Mouse (Mus musculus) cerebellum, adult 9-10 months (tissue): ENCODE measurements at regions not wholly inside any gene's neighbourhood (a gene's known extent, or its start where the extent isn't known, plus 50 kb on each side); places are given as distances from the start of the nearest gene placed in this dataset.

ENCODE experiments used
- DNase-seq: peaks from one replicate; pipeline ENCODE4 v3.0.0; 2022

DNA sequence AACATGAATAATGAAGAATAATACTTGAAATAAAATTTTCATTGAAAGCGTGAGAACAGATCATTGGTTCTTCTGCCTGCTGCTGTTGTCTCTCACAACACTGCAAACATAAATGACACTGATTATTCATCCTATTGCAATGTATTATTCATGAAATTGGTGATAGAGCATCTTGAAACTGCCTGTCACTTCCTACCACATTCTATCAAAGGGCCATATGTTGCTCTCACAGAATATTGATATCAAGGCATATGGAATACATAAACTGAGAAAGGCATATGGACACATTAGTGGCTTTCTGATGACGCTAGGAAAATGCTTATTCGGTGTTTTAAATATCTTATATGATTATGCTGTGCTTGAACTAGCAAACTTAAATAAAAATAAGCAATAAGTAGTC is 371.6 kb downstream of the Cdh19 start:
- DNase-seq = no peak

DNA sequence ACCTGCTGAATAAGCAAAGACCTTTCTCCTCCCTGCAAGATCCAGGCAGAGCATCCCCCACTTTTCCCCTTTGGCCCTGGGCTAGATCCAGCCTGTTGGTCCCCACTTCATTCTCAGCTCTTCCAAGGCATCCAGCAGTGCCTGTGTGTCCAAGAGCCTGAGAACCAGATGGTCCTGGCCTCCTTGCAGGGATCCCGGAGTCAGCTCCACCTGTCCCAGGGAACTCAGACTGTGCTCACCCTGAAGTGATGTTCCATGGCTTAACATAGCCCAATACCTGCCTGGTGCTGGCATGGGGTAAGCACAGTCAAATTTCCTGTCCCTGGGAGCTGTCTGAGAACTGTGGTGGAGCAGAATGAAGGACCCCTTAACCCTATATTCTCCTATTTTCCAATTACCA is 396.1 kb downstream of the Cdh19 start:
- DNase-seq = peak; percentile 43
